Mouse (Mus musculus): ENCODE results near the gene Bcl7c.

DNA sequence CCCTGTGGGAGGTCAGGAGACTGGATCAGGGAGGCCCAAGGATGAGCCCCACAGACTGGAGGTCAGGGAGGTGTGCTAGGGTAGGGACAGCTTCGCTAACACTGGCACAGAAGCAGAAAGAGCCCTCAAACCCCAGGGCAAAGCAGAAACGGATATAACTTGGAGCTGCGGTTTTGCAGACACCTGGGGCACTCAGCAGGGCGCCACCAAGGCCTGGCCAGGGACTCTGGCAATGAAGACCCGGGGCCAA lies 851 bp downstream of the Bcl7c start:
- TF ChIP-seq EP300 (IDR thresholded peaks at IDR 0.05; ENCODE audit: insufficient read depth, low read depth, low read length) (no peak), POLR2A (IDR thresholded peaks at IDR 0.05; ENCODE audit: insufficient read depth, low read depth, low read length) (no peak), CTCF (IDR thresholded peaks at IDR 0.05) (no peak)
